Mouse (Mus musculus) cortical plate, adult 2 months (tissue): Measurements from ENCODE around the gene Rhebl1.

Experiments used
- CTCF ChIP-seq: fragments of 200-500 bp; IDR thresholded peaks from 2 replicates; pipeline ENCODE4 v1.5.1; 2011; ENCODE audit warnings: mild to moderate bottlenecking, control low read depth, low read length; ENCODE audit not compliant: insufficient read depth; ENCODE audit errors: extremely low read depth
- POLR2A ChIP-seq: fragments of 200-500 bp; IDR thresholded peaks from 2 replicates; pipeline ENCODE4 v1.6.1; 2011; ENCODE audit warnings: mild to moderate bottlenecking, low read length, control low read depth; ENCODE audit not compliant: insufficient read depth; ENCODE audit errors: extremely low read depth

DNA sequence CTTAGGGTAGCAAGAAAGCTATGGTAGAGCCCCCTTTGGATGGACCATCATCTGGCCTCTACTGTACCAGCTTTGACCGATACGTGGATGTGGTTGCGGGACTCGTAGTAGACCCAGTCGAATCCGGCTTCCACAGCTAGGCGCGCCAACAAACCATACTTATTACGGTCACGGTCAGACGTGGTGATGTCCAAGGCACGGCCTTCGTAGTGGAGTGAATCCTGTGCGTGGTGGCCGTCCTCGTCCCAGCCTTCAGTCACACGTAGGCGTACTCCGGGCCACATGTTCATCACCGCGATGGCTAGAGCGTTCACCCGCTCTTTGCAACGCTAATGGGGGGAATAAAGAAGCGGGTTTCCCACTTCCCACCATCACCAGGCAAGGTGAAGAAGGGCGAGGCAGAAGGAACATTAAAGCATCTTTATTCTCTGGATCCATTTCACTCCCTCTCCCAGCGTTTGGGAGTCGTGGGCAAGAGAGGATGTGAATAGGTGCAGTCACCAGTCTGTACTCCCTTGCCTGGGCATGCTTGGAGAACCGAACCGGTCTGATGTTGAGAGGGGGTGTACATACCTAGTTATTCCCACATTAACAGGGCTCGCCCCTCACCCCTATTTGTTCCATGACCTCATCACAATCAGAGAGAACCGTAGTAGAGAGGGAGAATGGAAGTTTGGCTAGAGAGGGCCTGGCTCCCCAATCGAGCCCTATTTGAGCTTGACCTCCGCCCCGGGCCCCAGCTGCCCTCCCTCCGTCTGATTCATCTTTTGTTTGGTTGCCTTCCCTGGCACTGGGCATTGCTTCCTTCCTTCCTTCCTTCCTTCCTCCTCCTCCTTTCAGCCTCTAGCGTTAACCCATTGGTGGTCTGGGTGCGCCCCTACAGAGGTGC lies 650 bp upstream of the Rhebl1 start:
- no peak for TF ChIP-seq CTCF
- no peak for TF ChIP-seq POLR2A
